Mouse (Mus musculus) adrenal gland, adult 18-20 months (tissue): ENCODE results near the gene Stard3nl. TPM values are rescaled to one million over a fixed set of nuclear protein-coding genes. Genes with fewer than 3 reads are reported as not detected.

Experiments used
- total RNA-seq, 2 experiments: library from RNA; stranded (reverse); gene quantifications; 1 replicate in 1 of 2; 2 replicates in 1 of 2; pipeline ENCODE4 v1.2.3; 2021

The Stard3nl gene
- total RNA-seq, 2 experiments from 2014 or later = 25.9 to 32.8 TPM

Other genes with a start within 250 kb of the Stard3nl start
- gene Epdr1, start 224.1 kb upstream of the Stard3nl start, total RNA-seq = 10 to 100 TPM; 14.9 to 21.3 TPM
- 1 to 10 TPM; 3.0 to 5.0 TPM for gene Sfrp4, start 227.3 kb upstream of the Stard3nl start, total RNA-seq